Mouse (Mus musculus): ENCODE data around the gene Ak5. TPM values are rescaled to one million over a fixed set of nuclear protein-coding genes. Genes with fewer than 3 reads are reported as not detected.
"Not testable (repeated sequence)": the region's sequence is repeated elsewhere in the genome, so short reads cannot be mapped to it uniquely, and the experiment has no call there.

Ak5 gene
- total and polyA plus RNA-seq, 2 experiments from 2014 or later, result 0.11 TPM; not detected in 1

DNA sequence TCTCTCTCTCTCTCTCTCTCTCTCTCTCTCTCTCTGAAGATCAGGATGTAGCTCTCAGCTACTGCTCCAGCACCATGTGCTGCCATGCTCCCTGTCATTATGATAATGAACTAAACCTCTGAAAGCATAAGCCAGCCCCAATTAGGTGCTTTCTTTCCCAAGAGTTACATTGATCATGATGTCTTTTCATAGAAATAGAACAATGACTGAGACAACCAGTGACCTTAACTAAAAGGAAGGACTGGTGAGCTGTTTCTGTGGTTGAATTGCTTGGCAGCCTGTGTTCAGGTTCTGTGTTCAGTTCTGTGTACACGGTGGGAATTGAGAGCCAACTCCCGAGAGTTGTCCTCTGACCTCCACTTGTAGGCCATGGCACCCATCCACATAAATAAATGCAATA is 38.7 kb upstream of the Ak5 start:
- H3K4me1 ChIP-seq (ENCODE audit: control insufficient read depth, insufficient read depth), result no peaks in the 10 kb centered on the region
- TF ChIP-seq EP300 (IDR thresholded peaks at IDR 0.05; ENCODE audit: low read depth), result no peak
- TF ChIP-seq CTCF (IDR thresholded peaks at IDR 0.05; ENCODE audit: low read depth), result no peak
- no peaks in the 10 kb centered on the region for H3K27me3 ChIP-seq (ENCODE audit: control insufficient read depth, insufficient read depth, low read length)
- no peaks in the 10 kb centered on the region for H3K36me3 ChIP-seq (replicated peaks; ENCODE audit: control insufficient read depth, insufficient read depth, low read length)
- no peak overlapping the region for H3K9ac ChIP-seq (replicated peaks; ENCODE audit: low read depth, low read length)
- no peak overlapping the region for H3K4me3 ChIP-seq (ENCODE audit: low read depth, low read length)
- no peaks in the 10 kb centered on the region for H3K9me3 ChIP-seq (replicated peaks; ENCODE audit: control insufficient read depth, low read length)
- H3K4me2 ChIP-seq (ENCODE audit: low read depth, low read length), result no peak overlapping the region
- no peak overlapping the region for H3K27ac ChIP-seq (ENCODE audit: low read depth)
- ATAC-seq (ENCODE audit: insufficient read depth, low read depth) (no peak), DNase-seq (ENCODE audit: low spot score) (no peak)
- WGBS, result 75% methylated on average over 2 of the region's 2 CpGs

DNA sequence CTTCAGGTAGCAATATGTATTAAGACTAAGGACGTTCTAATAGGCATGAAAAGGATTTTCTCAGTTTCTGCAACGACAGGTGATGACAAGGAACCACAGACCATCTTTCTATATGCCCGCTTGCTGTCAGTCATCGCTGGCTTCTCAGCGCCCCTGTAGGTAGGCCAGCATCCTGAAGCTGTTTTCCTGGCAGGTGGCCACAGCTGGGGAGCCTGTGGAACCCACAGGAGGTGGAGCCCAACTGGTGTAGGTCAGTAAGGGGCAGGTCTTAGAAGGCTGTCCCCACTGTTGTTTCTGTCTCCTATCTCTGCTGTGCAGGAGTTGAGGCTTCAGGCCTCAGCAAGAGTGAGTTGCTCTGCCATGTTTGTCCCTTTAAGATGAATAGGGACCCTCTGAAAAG is 37.7 kb upstream of the Ak5 start:
- Histone ChIP-seq H3K4me3 (ENCODE audit: low read depth, low read length) (no peak overlapping the region), H3K4me1 (ENCODE audit: control insufficient read depth, insufficient read depth) (no peaks in the 10 kb centered on the region)
- WGBS, result 67% methylated on average over 5 of the region's 5 CpGs

GRCm38 (mm10) chr3:152702274-152702843 is 34.2 kb upstream of the Ak5 start:
- H3K36me3 ChIP-seq (replicated peaks; ENCODE audit: control insufficient read depth, insufficient read depth, low read length), result no peaks in the 10 kb centered on the region
- no peak overlapping the region for H3K4me2 ChIP-seq (ENCODE audit: low read depth, low read length)
- H3K4me1 ChIP-seq (ENCODE audit: control insufficient read depth, insufficient read depth), result no peaks in the 10 kb centered on the region
- no peak overlapping the region for H3K9ac ChIP-seq (replicated peaks; ENCODE audit: low read depth, low read length)
- no peak for ATAC-seq (ENCODE audit: insufficient read depth, low read depth)
- no peaks in the 10 kb centered on the region for H3K9me3 ChIP-seq (replicated peaks; ENCODE audit: control insufficient read depth, low read length)
- no peak overlapping the region for H3K27ac ChIP-seq (ENCODE audit: low read depth)
- DNase-seq (ENCODE audit: low spot score), result no peak
- TF ChIP-seq CTCF (IDR thresholded peaks at IDR 0.05; ENCODE audit: low read depth), result no peak
- TF ChIP-seq EP300 (IDR thresholded peaks at IDR 0.05; ENCODE audit: low read depth), result no peak
- H3K4me3 ChIP-seq (ENCODE audit: low read depth, low read length), result no peak overlapping the region
- H3K27me3 ChIP-seq (ENCODE audit: control insufficient read depth, insufficient read depth, low read length), result no peaks in the 10 kb centered on the region
- 57% methylated on average over 8 of the region's 8 CpGs for WGBS

More for the DNA sequence above, 37.7 kb upstream of the Ak5 start:
- no peaks in the 10 kb centered on the region for H3K27me3 ChIP-seq (ENCODE audit: control insufficient read depth, insufficient read depth, low read length)
- no peak overlapping the region for H3K27ac ChIP-seq (ENCODE audit: low read depth)
- H3K4me2 ChIP-seq (ENCODE audit: low read depth, low read length), result no peak overlapping the region
- TF ChIP-seq EP300 (IDR thresholded peaks at IDR 0.05; ENCODE audit: low read depth) (no peak), CTCF (IDR thresholded peaks at IDR 0.05; ENCODE audit: low read depth) (no peak)
- H3K9me3 ChIP-seq (replicated peaks; ENCODE audit: control insufficient read depth, low read length), result no peaks in the 10 kb centered on the region
- DNase-seq (ENCODE audit: low spot score) (no peak), ATAC-seq (ENCODE audit: insufficient read depth, low read depth) (no peak)
- no peak overlapping the region for H3K9ac ChIP-seq (replicated peaks; ENCODE audit: low read depth, low read length)
- H3K36me3 ChIP-seq (replicated peaks; ENCODE audit: control insufficient read depth, insufficient read depth, low read length), result no peaks in the 10 kb centered on the region

DNA sequence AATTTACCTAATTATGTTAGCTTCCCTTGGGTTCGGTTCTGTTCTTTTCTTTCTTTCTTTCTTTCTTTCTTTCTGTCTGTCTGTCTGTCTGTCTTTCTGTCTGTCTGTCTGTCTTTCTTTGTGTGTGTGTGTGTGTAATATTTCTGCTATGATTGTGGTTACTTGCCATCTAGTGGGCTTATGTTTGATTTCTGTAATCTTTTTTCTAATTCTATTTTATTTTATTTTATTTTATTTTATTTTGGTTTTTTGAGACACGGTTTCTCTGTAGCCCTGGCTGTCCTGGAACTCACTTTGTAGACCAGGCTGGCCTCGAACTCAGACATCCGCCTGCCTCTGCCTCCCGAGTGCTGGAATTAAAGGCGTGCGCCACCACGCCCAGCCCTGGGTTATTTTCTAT is 33.4 kb upstream of the Ak5 start:
- not testable (repeated sequence) for ATAC-seq (ENCODE audit: insufficient read depth, low read depth); H3K27me3 ChIP-seq (ENCODE audit: control insufficient read depth, insufficient read depth, low read length); H3K36me3 ChIP-seq (replicated peaks; ENCODE audit: control insufficient read depth, insufficient read depth, low read length); H3K9me3 ChIP-seq (replicated peaks; ENCODE audit: control insufficient read depth, low read length); H3K4me2 ChIP-seq (ENCODE audit: low read depth, low read length); H3K4me1 ChIP-seq (ENCODE audit: control insufficient read depth, insufficient read depth); H3K27ac ChIP-seq (ENCODE audit: low read depth); H3K4me3 ChIP-seq (ENCODE audit: low read depth, low read length); H3K9ac ChIP-seq (replicated peaks; ENCODE audit: low read depth, low read length)
- peak; percentile 46 for DNase-seq (ENCODE audit: low spot score)
- 91% methylated on average over 8 of the region's 8 CpGs for WGBS

GRCm38 (mm10) chr3:152699261-152699660 is 31.1 kb upstream of the Ak5 start:
- Histone ChIP-seq H3K4me3 (ENCODE audit: low read depth, low read length) (no peak overlapping the region), H3K27me3 (ENCODE audit: control insufficient read depth, insufficient read depth, low read length) (no peaks in the 10 kb centered on the region), H3K4me1 (ENCODE audit: control insufficient read depth, insufficient read depth) (no peaks in the 10 kb centered on the region), H3K27ac (ENCODE audit: low read depth) (no peak overlapping the region), H3K36me3 (replicated peaks; ENCODE audit: control insufficient read depth, insufficient read depth, low read length) (no peaks in the 10 kb centered on the region), H3K9me3 (replicated peaks; ENCODE audit: control insufficient read depth, low read length) (no peaks in the 10 kb centered on the region), H3K4me2 (ENCODE audit: low read depth, low read length) (no peak overlapping the region), H3K9ac (replicated peaks; ENCODE audit: low read depth, low read length) (no peak overlapping the region)
- DNase-seq (ENCODE audit: low spot score), result no peak
- 47% methylated on average over 8 of the region's 8 CpGs for WGBS
- ATAC-seq (ENCODE audit: insufficient read depth, low read depth), result no peak
- TF ChIP-seq EP300 (IDR thresholded peaks at IDR 0.05; ENCODE audit: low read depth), result no peak
- no peak for TF ChIP-seq CTCF (IDR thresholded peaks at IDR 0.05; ENCODE audit: low read depth)

- no peak for DNase-seq (ENCODE audit: low spot score)
- Histone ChIP-seq H3K27me3 (ENCODE audit: control insufficient read depth, insufficient read depth, low read length) (no peaks in the 10 kb centered on the region), H3K9ac (replicated peaks; ENCODE audit: low read depth, low read length) (no peak overlapping the region), H3K36me3 (replicated peaks; ENCODE audit: control insufficient read depth, insufficient read depth, low read length) (no peaks in the 10 kb centered on the region), H3K4me1 (ENCODE audit: control insufficient read depth, insufficient read depth) (no peaks in the 10 kb centered on the region), H3K27ac (ENCODE audit: low read depth) (no peak overlapping the region), H3K4me2 (ENCODE audit: low read depth, low read length) (no peak overlapping the region), H3K9me3 (replicated peaks; ENCODE audit: control insufficient read depth, low read length) (no peaks in the 10 kb centered on the region), H3K4me3 (ENCODE audit: low read depth, low read length) (no peak overlapping the region)
- WGBS, result 79% methylated on average over 5 of the region's 5 CpGs
- TF ChIP-seq CTCF (IDR thresholded peaks at IDR 0.05; ENCODE audit: low read depth) (no peak), EP300 (IDR thresholded peaks at IDR 0.05; ENCODE audit: low read depth) (no peak)
- no peak for ATAC-seq (ENCODE audit: insufficient read depth, low read depth)
Measured at GRCm38 (mm10) chr3:152698017-152698416, 29.9 kb upstream of the Ak5 start.

All from heart, postnatal 0 days (tissue).